Comparison of ENCODE assay signal across 23 mouse cellular contexts in genomic region chr19:53854978-53855377, GRCm38 (mm10). TPM values are rescaled to one million over a fixed set of nuclear protein-coding genes. Genes with fewer than 3 reads are reported as not detected.
DNase-seq lines count a peak whose midpoint lies in the region; ATAC-seq and TF ChIP-seq lines count a peak whose summit lies in the region.
"Had no signal": no experiment of that assay in that cellular context is flagged by ENCODE, and none has a peak within 500 bp of the region (broad histone marks: within the 10 kb centered on the region; RNA-seq: fewer than 3 reads in every experiment).

No protein-coding gene starts in this region.

- H3K9me3 ChIP-seq in embryonic facial prominence, embryonic 14.5 days (ENCODE audit: control insufficient read depth, low read length), result no peaks in the 10 kb centered on the region
- no peaks in the 10 kb centered on the region for H3K9me3 ChIP-seq in embryonic facial prominence, embryonic 10.5 days
- H3K9me3 ChIP-seq in midbrain, embryonic 11.5 days (ENCODE audit: control insufficient read depth, low read length), result no peaks in the 10 kb centered on the region
- H3K9me3 ChIP-seq: heart, embryonic 13.5 days; hindbrain, embryonic 12.5 days; liver, embryonic 15.5 days; midbrain, embryonic 12.5 days; neural tube, embryonic 13.5 days had no signal

- no peak overlapping the region for H3K4me2 ChIP-seq in embryonic facial prominence, embryonic 14.5 days (ENCODE audit: low read depth, low read length)
- H3K4me2 ChIP-seq in midbrain, embryonic 11.5 days, result no peak overlapping the region
- H3K4me2 ChIP-seq: heart, embryonic 13.5 days; hindbrain, embryonic 12.5 days; liver, embryonic 15.5 days; midbrain, embryonic 12.5 days; neural tube, embryonic 13.5 days had no signal

- 0 out of 2 replicates have a peak overlapping the region, but pooled peaks have one; percentile 6 for H3K27ac ChIP-seq in embryonic facial prominence, embryonic 14.5 days (replicated peaks; ENCODE audit: low read depth, low read length)
- no peak overlapping the region for H3K27ac ChIP-seq in embryonic facial prominence, embryonic 10.5 days (replicated peaks)
- H3K27ac ChIP-seq in layer of hippocampus, adult 2 months, result peak overlapping the region; percentile 54; the same call in 1 of the 2 replicates
- no peak overlapping the region for H3K27ac ChIP-seq in midbrain, embryonic 11.5 days (ENCODE audit: low read depth, low read length)
- H3K27ac ChIP-seq: heart, adult 2 months; heart, embryonic 13.5 days; hindbrain, embryonic 12.5 days; liver, embryonic 15.5 days; macrophage; midbrain, embryonic 12.5 days; neural tube, embryonic 13.5 days had no signal

- no peak for TF ChIP-seq CTCF in layer of hippocampus, adult 2 months (conservative IDR thresholded peaks at IDR 0.05)

- no peak overlapping the region for H3K9ac ChIP-seq in embryonic facial prominence, embryonic 14.5 days (ENCODE audit: low read depth, low read length)
- H3K9ac ChIP-seq in midbrain, embryonic 11.5 days (ENCODE audit: low read length), result no peak overlapping the region
- H3K9ac ChIP-seq: heart, embryonic 13.5 days; hindbrain, embryonic 12.5 days; liver, embryonic 15.5 days; midbrain, embryonic 12.5 days; neural tube, embryonic 13.5 days had no signal

- peak; percentile 78 for DNase-seq in embryonic facial prominence, embryonic 14.5 days (ENCODE audit: low spot score)
- DNase-seq in embryonic facial prominence, embryonic 10.5 days (ENCODE audit: low spot score), result no peak
- DNase-seq in layer of hippocampus, adult 2 months (ENCODE audit: low spot score in 2 of 2), result no peak
- no peak for DNase-seq in layer of hippocampus, postnatal 36 days
- DNase-seq in gonadal fat pad, adult 2 months (ENCODE audit: low read depth), result peak; percentile 82
- DNase-seq in monocyte, adult 2 months (ENCODE audit: low read depth in 1 of 2, low spot score in 2 of 2), result peak; percentile 19 to 30
- DNase-seq in adrenal gland, adult 8-10 months, result no peak
- no peak for DNase-seq in midbrain, embryonic 11.5 days (ENCODE audit: low spot score, missing footprints)
- DNase-seq: cerebellum, adult 11-12 months; cerebellum, postnatal 10 days; gastrocnemius, postnatal 14 days; heart, adult 2 months; retina, postnatal 1 day; thymus, adult 18-20 months; thymus, postnatal 4 days had no signal

- ATAC-seq in embryonic facial prominence, embryonic 14.5 days (ENCODE audit: low read depth), result no peak
- no peak for ATAC-seq in midbrain, embryonic 11.5 days (ENCODE audit: low FRiP score)
- ATAC-seq: intestine, postnatal 0 days had no signal

- 58% methylated on average over 4 of the region's 4 CpGs for WGBS in embryonic facial prominence, embryonic 14.5 days
- WGBS in embryonic facial prominence, embryonic 10.5 days, result 63% methylated on average over 4 of the region's 4 CpGs
- 78% methylated on average over 4 of the region's 4 CpGs for WGBS in midbrain, embryonic 11.5 days

- H3K4me3 ChIP-seq in embryonic facial prominence, embryonic 14.5 days (ENCODE audit: low read depth, low read length), result no peak overlapping the region
- no peak overlapping the region for H3K4me3 ChIP-seq in embryonic facial prominence, embryonic 10.5 days
- no peak overlapping the region for H3K4me3 ChIP-seq in layer of hippocampus, adult 2 months
- no peak overlapping the region for H3K4me3 ChIP-seq in midbrain, embryonic 11.5 days (ENCODE audit: low read depth, low read length)
- H3K4me3 ChIP-seq: heart, adult 2 months; heart, embryonic 13.5 days; hindbrain, embryonic 12.5 days; liver, embryonic 15.5 days; midbrain, embryonic 12.5 days; myocyte; neural tube, embryonic 13.5 days had no signal

- H3K4me1 ChIP-seq in embryonic facial prominence, embryonic 14.5 days (ENCODE audit: control insufficient read depth, insufficient read depth, low read length), result peaks cover 53% of the 10 kb centered on the region
- H3K4me1 ChIP-seq in embryonic facial prominence, embryonic 10.5 days, result peaks cover 75% of the 10 kb centered on the region
- peaks cover 16% of the 10 kb centered on the region for H3K4me1 ChIP-seq in midbrain, embryonic 11.5 days (ENCODE audit: control insufficient read depth, insufficient read depth, low read length)

- no peaks in the 10 kb centered on the region for H3K36me3 ChIP-seq in embryonic facial prominence, embryonic 14.5 days (ENCODE audit: control insufficient read depth, insufficient read depth, low read length)
- no peaks in the 10 kb centered on the region for H3K36me3 ChIP-seq in embryonic facial prominence, embryonic 10.5 days (replicated peaks)
- no peaks in the 10 kb centered on the region for H3K36me3 ChIP-seq in midbrain, embryonic 11.5 days (ENCODE audit: control insufficient read depth, insufficient read depth, low read length)
- H3K36me3 ChIP-seq: hindbrain, embryonic 12.5 days; liver, embryonic 15.5 days; midbrain, embryonic 12.5 days; neural tube, embryonic 13.5 days had no signal

- H3K27me3 ChIP-seq in embryonic facial prominence, embryonic 14.5 days (replicated peaks; ENCODE audit: control insufficient read depth, insufficient read depth, low read length), result no peaks in the 10 kb centered on the region
- H3K27me3 ChIP-seq in embryonic facial prominence, embryonic 10.5 days (replicated peaks; ENCODE audit: low read depth, poor library complexity, severe bottlenecking), result no peaks in the 10 kb centered on the region
- H3K27me3 ChIP-seq in midbrain, embryonic 11.5 days (ENCODE audit: control insufficient read depth, insufficient read depth, low read length), result no peaks in the 10 kb centered on the region
- H3K27me3 ChIP-seq: heart, embryonic 13.5 days; hindbrain, embryonic 12.5 days; liver, embryonic 15.5 days had no signal

RNA-seq across cellular contexts. Expression of gene Pdcd4, which starts 37.1 kb away (rescaled TPM):
- 80.5 and 87.2 TPM in 2 replicates for polyA plus RNA-seq in embryonic facial prominence, embryonic 14.5 days (2014; fragmentation: Nextera tagmentation; extraction: Ambion mirVana)
- 66.5 and 78.8 TPM in 2 replicates for polyA plus RNA-seq in embryonic facial prominence, embryonic 10.5 days (2016; fragmentation: Nextera tagmentation; extraction: Ambion mirVana)
- 100 to 1,000 TPM; 118 to 119 TPM for total RNA-seq in layer of hippocampus, adult 2 months (2021)
- total RNA-seq in layer of hippocampus, postnatal 36 days (2021), result 100 to 1,000 TPM; 115 to 125 TPM
- polyA plus RNA-seq in gonadal fat pad, adult 2 months (2012; rRNA removed), result 12.4 and 21.3 TPM in 2 replicates
- total RNA-seq in adrenal gland, adult 8-10 months (2022), result 100 to 1,000 TPM in 3 of 4 experiments, 10 to 100 TPM in 1; 97.1 to 122 (median 103) TPM
- 61.9 and 65.7 TPM in 2 replicates for polyA plus RNA-seq in midbrain, embryonic 11.5 days (2014; fragmentation: Nextera tagmentation; extraction: Ambion mirVana)

Comparison
In these comparisons a context has a peak if more than half of its experiments do, and no peak if none do; other contexts are left out.
1. DNase-seq: peak in embryonic facial prominence, embryonic 14.5 days (single experiment), gonadal fat pad, adult 2 months (single experiment) and monocyte, adult 2 months (2 of 2); none in embryonic facial prominence, embryonic 10.5 days (single experiment), layer of hippocampus, adult 2 months (0 of 2), layer of hippocampus, postnatal 36 days (0 of 2), adrenal gland, adult 8-10 months (single experiment) and midbrain, embryonic 11.5 days (single experiment).
2. H3K27ac ChIP-seq: peak in embryonic facial prominence, embryonic 14.5 days (single experiment) and layer of hippocampus, adult 2 months (single experiment); none in embryonic facial prominence, embryonic 10.5 days (single experiment) and midbrain, embryonic 11.5 days (single experiment).